Mouse (Mus musculus): ENCODE measurements around the gene Mms19.

DNA sequence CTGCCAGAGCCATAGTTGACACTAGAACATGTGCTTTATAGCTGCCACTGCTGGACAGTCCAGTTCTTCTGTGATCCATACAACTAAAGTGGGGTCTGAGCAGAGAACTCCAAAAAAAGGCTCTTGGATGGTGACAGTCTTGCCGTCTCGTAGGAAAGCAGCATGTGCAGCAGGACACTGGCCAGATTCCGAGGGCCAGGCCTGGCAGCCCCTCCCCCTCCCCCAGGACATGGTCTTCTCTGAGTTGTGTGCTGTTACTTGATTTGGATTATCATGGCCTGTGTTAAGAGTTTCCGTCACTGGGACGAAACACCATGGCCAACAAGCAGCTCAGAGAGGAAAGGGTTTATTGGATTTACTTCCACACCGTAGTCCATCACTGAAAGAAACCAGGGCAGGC is 23.3 kb upstream of the Mms19 start:
- TF ChIP-seq GATA1 (IDR thresholded peaks at IDR 0.05; ENCODE audit: borderline replicate concordance, low read length) = no peak
- no peak for TF ChIP-seq FLI1 (IDR thresholded peaks at IDR 0.05; ENCODE audit: low read length)
